Mouse (Mus musculus) ES-Bruce4 (cell line): ENCODE results near the gene H2-Eb2.

Source experiments
- CTCF ChIP-seq: IDR thresholded peaks from one replicate; pipeline ENCODE4 v1.8.1; 2011; ENCODE audit warnings: low read depth, low read length
- POLR2A ChIP-seq: IDR thresholded peaks from one replicate; pipeline ENCODE4 v1.8.1; 2011; ENCODE audit warnings: low read length; ENCODE audit not compliant: insufficient read depth

DNA sequence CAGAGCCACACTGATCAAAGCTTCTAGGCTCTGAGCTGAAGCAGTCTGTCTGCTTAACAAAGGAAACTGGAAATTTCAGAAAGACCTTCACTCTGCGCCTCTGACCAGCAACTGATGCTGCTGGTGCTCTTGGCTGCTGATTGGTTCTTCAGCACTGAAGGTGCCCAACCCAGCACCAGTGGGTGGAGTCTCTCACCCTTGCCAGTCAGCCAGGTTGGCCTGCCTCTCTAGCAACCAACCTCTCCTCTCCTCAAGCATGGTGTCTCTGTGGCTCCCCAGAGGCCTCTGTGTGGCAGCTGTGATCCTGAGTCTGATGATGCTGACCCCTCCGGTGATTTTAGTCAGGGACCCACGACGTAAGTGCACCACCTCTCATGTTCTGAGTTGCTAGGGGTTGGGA lies at the start of gene H2-Eb2:
- TF ChIP-seq CTCF (no peak), POLR2A (no peak)
